In genomic region chr12:80939165-80939564, GRCm38 (mm10) we compare ENCODE assay signal across 12 mouse cellular contexts. TPM values are rescaled to one million over a fixed set of nuclear protein-coding genes. Genes with fewer than 3 reads are reported as not detected.
DNase-seq lines count a peak whose midpoint lies in the region; ATAC-seq and TF ChIP-seq lines count a peak whose summit lies in the region.
"Had no signal": no experiment of that assay in that cellular context is flagged by ENCODE, and none has a peak within 500 bp of the region (broad histone marks: within the 10 kb centered on the region; RNA-seq: fewer than 3 reads in every experiment).

No protein-coding gene starts in this region.

- H3K4me3 ChIP-seq in gastrocnemius, adult 2 months: no peak overlapping the region
- no peak overlapping the region for H3K4me3 ChIP-seq in left cerebral cortex, adult 2 months
- no peak overlapping the region for H3K4me3 ChIP-seq in cortical plate, adult 2 months (ENCODE audit: insufficient read depth, low read length)
- no peak overlapping the region for H3K4me3 ChIP-seq in midbrain, embryonic 16.5 days (ENCODE audit: low read depth, low read length)
- H3K4me3 ChIP-seq: midbrain, embryonic 12.5 days had no signal

- no peaks in the 10 kb centered on the region for H3K4me1 ChIP-seq in cortical plate, adult 2 months (ENCODE audit: control insufficient read depth, insufficient read depth, low read length)
- H3K4me1 ChIP-seq in midbrain, embryonic 16.5 days (ENCODE audit: control insufficient read depth, insufficient read depth, low read length): no peaks in the 10 kb centered on the region
- H3K4me1 ChIP-seq: midbrain, embryonic 12.5 days had no signal

- 78% methylated on average over 4 of the region's 4 CpGs for WGBS in midbrain, embryonic 16.5 days

- H3K36me3 ChIP-seq in midbrain, embryonic 16.5 days (ENCODE audit: control insufficient read depth, insufficient read depth, low read length): no peaks in the 10 kb centered on the region
- H3K36me3 ChIP-seq: midbrain, embryonic 12.5 days had no signal

- TF ChIP-seq POLR2A in cortical plate, adult 2 months (IDR thresholded peaks at IDR 0.05; ENCODE audit: extremely low read depth, insufficient read depth, low read length): no peak

- no peak for DNase-seq in gastrocnemius, adult 2 months
- DNase-seq in gastrocnemius, postnatal 36 days: no peak
- no peak for DNase-seq in left cerebral cortex, adult 2 months (ENCODE audit: extremely low spot score in 1 of 2, low spot score in 2 of 2)
- no peak for DNase-seq in left cerebral cortex, postnatal 14 days (ENCODE audit: low spot score in 2 of 2)
- DNase-seq: cerebellum, postnatal 25 days; left cerebral cortex, postnatal 4 days had no signal

- no peak overlapping the region for H3K9ac ChIP-seq in midbrain, embryonic 16.5 days (ENCODE audit: low read depth, low read length)
- H3K9ac ChIP-seq: midbrain, embryonic 12.5 days had no signal

- ATAC-seq in megakaryocyte, adult 5-6 weeks (ENCODE audit: poor library complexity, severe bottlenecking): peak; percentile 60
- ATAC-seq in frontal cortex, adult (ENCODE audit: low TSS enrichment): no peak
- no peak for ATAC-seq in midbrain, embryonic 16.5 days

- intact Hi-C loops in gastrocnemius, adult 2 months (cut with DNase I): no loop called here
- intact Hi-C loops in gastrocnemius, postnatal 36 days (cut with DNase I): no loop called here
- intact Hi-C loops in left cerebral cortex, adult 2 months (cut with DNase I): no loop called here
- intact Hi-C loops in left cerebral cortex, postnatal 14 days (cut with DNase I): no loop called here

- no peaks in the 10 kb centered on the region for H3K9me3 ChIP-seq in midbrain, embryonic 16.5 days (replicated peaks; ENCODE audit: control insufficient read depth, low read length, poor library complexity, severe bottlenecking)
- H3K9me3 ChIP-seq: midbrain, embryonic 12.5 days had no signal

- H3K27me3 ChIP-seq in midbrain, embryonic 16.5 days (ENCODE audit: control insufficient read depth, insufficient read depth, low read depth, low read length): no peaks in the 10 kb centered on the region
- H3K27me3 ChIP-seq: midbrain, embryonic 12.5 days had no signal

- H3K27ac ChIP-seq in gastrocnemius, adult 2 months: peak overlapping the region; percentile 66
- peak overlapping the region; percentile 9; the same call in 1 of the 2 replicates for H3K27ac ChIP-seq in left cerebral cortex, adult 2 months
- H3K27ac ChIP-seq in cortical plate, adult 2 months (ENCODE audit: insufficient read depth, low read length): peak overlapping the region; percentile 48
- no peak overlapping the region for H3K27ac ChIP-seq in midbrain, embryonic 16.5 days (ENCODE audit: low read length)
- H3K27ac ChIP-seq: midbrain, embryonic 12.5 days had no signal

- TF ChIP-seq CTCF in gastrocnemius, adult 2 months (IDR thresholded peaks at IDR 0.05): no peak
- no peak for TF ChIP-seq CTCF in left cerebral cortex, adult 2 months (IDR thresholded peaks at IDR 0.05)
- TF ChIP-seq CTCF in cortical plate, adult 2 months (IDR thresholded peaks at IDR 0.05; ENCODE audit: extremely low read depth, insufficient read depth, low read length): no peak

- H3K4me2 ChIP-seq in midbrain, embryonic 16.5 days (ENCODE audit: low read length): no peak overlapping the region
- H3K4me2 ChIP-seq: midbrain, embryonic 12.5 days had no signal

RNA-seq across cellular contexts. Expression of gene Srsf5, which starts 6.1 kb away (rescaled TPM):
- 100 to 1,000 TPM in 1 of 2 experiments, 10 to 100 TPM in 1; 93.8 to 118 TPM for total RNA-seq in gastrocnemius, adult 2 months (2021)
- 100 to 1,000 TPM in 1 of 2 experiments, 10 to 100 TPM in 1; 68.5 to 119 TPM for total RNA-seq in gastrocnemius, postnatal 36 days (2021)
- total RNA-seq in left cerebral cortex, adult 2 months (2021): 100 to 1,000 TPM; 355 to 360 TPM
- 100 to 1,000 TPM; 314 to 326 TPM for total RNA-seq in left cerebral cortex, postnatal 14 days (2021)
- polyA plus RNA-seq in cortical plate, adult 2 months (2012; rRNA removed): 627 and 699 TPM in 2 replicates
- 248 and 262 TPM in 2 replicates for total RNA-seq in megakaryocyte, adult 5-6 weeks (2015)
- 673 and 674 TPM in 2 replicates for total RNA-seq in megakaryocyte, adult 5-6 weeks (2017)
- 426 and 452 TPM in 2 replicates for polyA plus RNA-seq in midbrain, embryonic 16.5 days (2015; fragmentation: Nextera tagmentation; extraction: Ambion mirVana)

RNA-seq across cellular contexts. Expression of gene Slc10a1, which starts 29.3 kb away (rescaled TPM):
- not detected for total RNA-seq in gastrocnemius, adult 2 months (2021)
- total RNA-seq in gastrocnemius, postnatal 36 days (2021): not detected
- not detected for total RNA-seq in left cerebral cortex, adult 2 months (2021)
- total RNA-seq in left cerebral cortex, postnatal 14 days (2021): not detected
- polyA plus RNA-seq in cortical plate, adult 2 months (2012; rRNA removed): not detected in 2 replicates
- not detected in 2 replicates for total RNA-seq in megakaryocyte, adult 5-6 weeks (2015)
- not detected in 2 replicates for total RNA-seq in megakaryocyte, adult 5-6 weeks (2017)
- 0.45 and 0.56 TPM in 2 replicates for polyA plus RNA-seq in midbrain, embryonic 16.5 days (2015; fragmentation: Nextera tagmentation; extraction: Ambion mirVana)
- total RNA-seq: gastrocnemius, postnatal 25 days; left cerebral cortex, postnatal 4 days had no signal
